ENCODE assay signal across 8 mouse cellular contexts in genomic region chr8:69395050-69395789, GRCm38 (mm10). TPM values are rescaled to one million over a fixed set of nuclear protein-coding genes. Genes with fewer than 3 reads are reported as not detected.
DNase-seq lines count a peak whose midpoint lies in the region; ATAC-seq and TF ChIP-seq lines count a peak whose summit lies in the region.

No protein-coding gene starts in this region.

- dilution Hi-C loops in CH12.LX (cut with MboI; ENCODE audit: extremely low pct_ligation_motif_present, extremely low pct_unique_long_range_greater_than_20kb, low sequenced_read_pairs) = no loop called here

- peak overlapping the region; percentile 63 for H3K9ac ChIP-seq in CH12.LX (ENCODE audit: insufficient read depth, low read depth)
- H3K9ac ChIP-seq in forebrain, embryonic 13.5 days = peak overlapping the region; percentile 90
- H3K9ac ChIP-seq in heart, postnatal 0 days (replicated peaks; ENCODE audit: low read depth, low read length) = peak overlapping the region; percentile 91
- H3K9ac ChIP-seq in liver, embryonic 14.5 days (replicated peaks) = peak overlapping the region; percentile 67
- H3K9ac ChIP-seq in stomach, embryonic 15.5 days = peak overlapping the region; percentile 89

- peak; percentile 89 for DNase-seq in CH12.LX (ENCODE audit: extremely low read depth)
- peak; percentile 73 for DNase-seq in c-Kit-positive CD71-positive TER-119-negative erythroid progenitor cells, embryonic 14.5 days (ENCODE audit: low read depth)
- DNase-seq in heart, postnatal 0 days (ENCODE audit: low spot score) = peak; percentile 92
- DNase-seq in kidney, postnatal 36 days = peak; percentile 92 to 97
- peak; percentile 59 to 63 (median 63) for DNase-seq in liver, embryonic 14.5 days (ENCODE audit: low read depth in 3 of 3, low spot score in 3 of 3)
- DNase-seq in neural tube, embryonic 10.5 days (ENCODE audit: extremely low spot score, low spot score) = peak; percentile 89

- H3K27me3 ChIP-seq in CH12.LX (replicated peaks) = no peaks in the 10 kb centered on the region
- no peaks in the 10 kb centered on the region for H3K27me3 ChIP-seq in forebrain, embryonic 13.5 days
- H3K27me3 ChIP-seq in heart, postnatal 0 days (ENCODE audit: control insufficient read depth, insufficient read depth, low read length) = no peaks in the 10 kb centered on the region
- no peaks in the 10 kb centered on the region for H3K27me3 ChIP-seq in liver, embryonic 14.5 days (ENCODE audit: control insufficient read depth, insufficient read depth, low read length)
- H3K27me3 ChIP-seq in stomach, embryonic 15.5 days (replicated peaks) = no peaks in the 10 kb centered on the region

- H3K4me1 ChIP-seq in CH12.LX (ENCODE audit: control insufficient read depth in 1 of 2, insufficient read depth in 2 of 2) = peaks cover 7 to 17% of the 10 kb centered on the region in 2 experiments; a peak in 3 of 4 replicates
- peaks cover 24% of the 10 kb centered on the region for H3K4me1 ChIP-seq in forebrain, embryonic 13.5 days
- peaks cover 18% of the 10 kb centered on the region; the same call in 1 of the 2 replicates for H3K4me1 ChIP-seq in heart, postnatal 0 days (ENCODE audit: control insufficient read depth, insufficient read depth)
- peaks cover 0 to 6% of the 10 kb centered on the region in 2 experiments; a peak in 2 of 4 replicates for H3K4me1 ChIP-seq in liver, embryonic 14.5 days (replicated peaks; ENCODE audit: control insufficient read depth in 2 of 2, insufficient read depth in 2 of 2, low read length in 1 of 2)
- no peaks in the 10 kb centered on the region for H3K4me1 ChIP-seq in stomach, embryonic 15.5 days

- in situ Hi-C loops in CH12.LX (cut with MboI; ENCODE audit: low pct_ligation_motif_present, low pct_unique_long_range_greater_than_20kb, low sequenced_read_pairs) = no loop called here

- TF ChIP-seq CTCF in CH12.LX (conservative IDR thresholded peaks at IDR 0.05 in 1 of 2, IDR thresholded peaks at IDR 0.05 in 1 of 2; ENCODE audit: low read depth in 2 of 2, low read length in 2 of 2) = no peak
- TF ChIP-seq CTCF in heart, postnatal 0 days (IDR thresholded peaks at IDR 0.05; ENCODE audit: low read depth) = no peak
- no peak for TF ChIP-seq CTCF in liver, embryonic 14.5 days (IDR thresholded peaks at IDR 0.05; ENCODE audit: low read depth)

- no peak for TF ChIP-seq RAD21 in CH12.LX (IDR thresholded peaks at IDR 0.05; ENCODE audit: low read depth, low read length)

- H3K9me3 ChIP-seq in CH12.LX (replicated peaks; ENCODE audit: low read length) = peaks cover 14% of the 10 kb centered on the region
- H3K9me3 ChIP-seq in forebrain, embryonic 13.5 days (replicated peaks) = peaks cover 22% of the 10 kb centered on the region
- no peaks in the 10 kb centered on the region for H3K9me3 ChIP-seq in heart, postnatal 0 days (replicated peaks; ENCODE audit: control insufficient read depth, low read length)
- no peaks in the 10 kb centered on the region for H3K9me3 ChIP-seq in liver, embryonic 14.5 days (ENCODE audit: control insufficient read depth, low read length)
- no peaks in the 10 kb centered on the region for H3K9me3 ChIP-seq in stomach, embryonic 15.5 days

- H3K4me3 ChIP-seq in CH12.LX (replicated peaks in 1 of 3; ENCODE audit: low read depth in 2 of 3, low read length in 2 of 3, poor library complexity in 1 of 3) = peak overlapping the region; percentile 69 to 96 (median 86)
- H3K4me3 ChIP-seq in forebrain, embryonic 13.5 days = peak overlapping the region; percentile 68
- peak overlapping the region; percentile 91 for H3K4me3 ChIP-seq in heart, postnatal 0 days (ENCODE audit: low read depth, low read length)
- H3K4me3 ChIP-seq in liver, embryonic 14.5 days (ENCODE audit: insufficient read depth in 1 of 2, low read depth in 2 of 2, low read length in 2 of 2) = peak overlapping the region; percentile 62 to 98
- peak overlapping the region; percentile 78 for H3K4me3 ChIP-seq in stomach, embryonic 15.5 days (replicated peaks)

- peaks cover 0 to 10% of the 10 kb centered on the region in 2 experiments for H3K36me3 ChIP-seq in CH12.LX (replicated peaks in 1 of 2; ENCODE audit: control insufficient read depth in 1 of 2, insufficient read depth in 1 of 2, low read length in 1 of 2)
- peaks cover 22% of the 10 kb centered on the region for H3K36me3 ChIP-seq in forebrain, embryonic 13.5 days (ENCODE audit: poor library complexity, severe bottlenecking)
- H3K36me3 ChIP-seq in heart, postnatal 0 days (replicated peaks; ENCODE audit: control insufficient read depth, insufficient read depth, low read length) = no peaks in the 10 kb centered on the region
- no peaks in the 10 kb centered on the region for H3K36me3 ChIP-seq in liver, embryonic 14.5 days (replicated peaks; ENCODE audit: control insufficient read depth, insufficient read depth, low read depth)
- peaks cover 3% of the 10 kb centered on the region; the same call in 1 of the 2 replicates for H3K36me3 ChIP-seq in stomach, embryonic 15.5 days

- under 1% methylated on average over 26 of the region's 26 CpGs for WGBS in forebrain, embryonic 13.5 days
- under 1% methylated on average over 26 of the region's 26 CpGs for WGBS in heart, postnatal 0 days
- 1% methylated on average over 26 of the region's 26 CpGs for WGBS in liver, embryonic 14.5 days (ENCODE audit: insufficient replicate concordance)
- under 1% methylated on average over 26 of the region's 26 CpGs for WGBS in stomach, embryonic 15.5 days

- TF ChIP-seq POLR2A in CH12.LX (IDR thresholded peaks at IDR 0.05; ENCODE audit: low read depth, low read length) = peak; percentile 84

- peaks cover 14% of the 10 kb centered on the region; the same call in 1 of the 2 replicates for H3K79me2 ChIP-seq in CH12.LX (replicated peaks; ENCODE audit: control insufficient read depth, extremely low read depth, insufficient read depth, poor library complexity, severe bottlenecking)

- ATAC-seq in forebrain, embryonic 13.5 days = peak; percentile 100
- peak; percentile 95 for ATAC-seq in heart, postnatal 0 days (ENCODE audit: insufficient read depth, low read depth)
- peak; percentile 85 for ATAC-seq in liver, embryonic 14.5 days (ENCODE audit: insufficient read depth)
- ATAC-seq in stomach, embryonic 15.5 days (ENCODE audit: insufficient read depth, low FRiP score, low read depth) = peak; percentile 96

- H3K27ac ChIP-seq in CH12.LX (ENCODE audit: insufficient read depth, low read depth) = no peak overlapping the region
- H3K27ac ChIP-seq in forebrain, embryonic 13.5 days = peak overlapping the region; percentile 97
- H3K27ac ChIP-seq in heart, postnatal 0 days (ENCODE audit: low read depth) = peak overlapping the region; percentile 98
- no peak overlapping the region for H3K27ac ChIP-seq in liver, embryonic 14.5 days
- peak overlapping the region; percentile 96 for H3K27ac ChIP-seq in stomach, embryonic 15.5 days

- no peak for TF ChIP-seq EP300 in CH12.LX (IDR thresholded peaks at IDR 0.05; ENCODE audit: low read length)
- TF ChIP-seq EP300 in heart, postnatal 0 days (IDR thresholded peaks at IDR 0.05; ENCODE audit: low read depth) = no peak
- TF ChIP-seq EP300 in liver, embryonic 14.5 days (IDR thresholded peaks at IDR 0.05; ENCODE audit: low read depth) = no peak

- peak overlapping the region; percentile 68 for H3K4me2 ChIP-seq in CH12.LX (ENCODE audit: insufficient read depth, low read depth, poor library complexity, severe bottlenecking)
- H3K4me2 ChIP-seq in forebrain, embryonic 13.5 days = peak overlapping the region; percentile 69
- H3K4me2 ChIP-seq in heart, postnatal 0 days (ENCODE audit: low read depth, low read length) = peak overlapping the region; percentile 89
- H3K4me2 ChIP-seq in liver, embryonic 14.5 days (ENCODE audit: low read depth) = peak overlapping the region; percentile 64
- peak overlapping the region; percentile 67 for H3K4me2 ChIP-seq in stomach, embryonic 15.5 days

TF ChIP-seq in CH12.LX, 34 proteins besides CTCF, POLR2A, EP300 and RAD21 (continues in another document):
- 0 out of 2 replicates have a peak, but pooled peaks have one; percentile 30 for TF ChIP-seq MYC (IDR thresholded peaks at IDR 0.05; ENCODE audit: low read depth, low read length)
- 0 out of 2 replicates have a peak, but pooled peaks have one; percentile 28 for TF ChIP-seq CHD1 (IDR thresholded peaks at IDR 0.05; ENCODE audit: low read depth, low read length)
- TF ChIP-seq MAX (IDR thresholded peaks at IDR 0.05; ENCODE audit: low read length) = no peak
- peak; percentile 90 for TF ChIP-seq CHD2 (IDR thresholded peaks at IDR 0.05; ENCODE audit: low read length)
- TF ChIP-seq SIN3A (IDR thresholded peaks at IDR 0.05; ENCODE audit: low read length) = peak; percentile 70
- TF ChIP-seq HCFC1 (IDR thresholded peaks at IDR 0.05; ENCODE audit: low read depth, low read length) = peak; percentile 64
- TF ChIP-seq NELFE (IDR thresholded peaks at IDR 0.05; ENCODE audit: low read depth, low read length) = peak; percentile 87
- TF ChIP-seq TBP (conservative IDR thresholded peaks at IDR 0.05; ENCODE audit: low read depth, low read length) = peak; percentile 89
- TF ChIP-seq KAT2A (IDR thresholded peaks at IDR 0.05; ENCODE audit: insufficient replicate concordance, low read length) = no peak
- no peak for TF ChIP-seq ZKSCAN1 (IDR thresholded peaks at IDR 0.05; ENCODE audit: borderline replicate concordance, low read depth, low read length)
- no peak for TF ChIP-seq MAFK (IDR thresholded peaks at IDR 0.05; ENCODE audit: insufficient replicate concordance, low read length)
- TF ChIP-seq POLR2AphosphoS2 (IDR thresholded peaks at IDR 0.05; ENCODE audit: low read depth, low read length) = peak; percentile 73; the same call in 1 of the 2 replicates
- peak; percentile 37; the same call in 1 of the 2 replicates for TF ChIP-seq MEF2A (IDR thresholded peaks at IDR 0.05; ENCODE audit: borderline replicate concordance, low read depth, low read length)
- peak; percentile 88 for TF ChIP-seq ELF1 (IDR thresholded peaks at IDR 0.05; ENCODE audit: low read depth, low read length)
- no peak; the same call in 1 of the 2 replicates for TF ChIP-seq IRF4 (IDR thresholded peaks at IDR 0.05; ENCODE audit: low read depth, low read length)
- no peak for TF ChIP-seq JUN (IDR thresholded peaks at IDR 0.05; ENCODE audit: insufficient read depth, low read depth, low read length)
- no peak for TF ChIP-seq PAX5 (IDR thresholded peaks at IDR 0.05; ENCODE audit: low read length)

RNA-seq across cellular contexts. Expression of gene Gm9495, which starts 58.1 kb away (rescaled TPM):
- total RNA-seq in CH12.LX (2012; rRNA removed) = not detected in 2 replicates
- total RNA-seq in CH12.LX (2014; rRNA removed) = not detected in 2 replicates
- not detected in 2 replicates for polyA plus RNA-seq in CH12.LX (2012; ENCODE audit: insufficient read length, low read depth)
- polyA plus RNA-seq in forebrain, embryonic 13.5 days (2015; fragmentation: Nextera tagmentation; extraction: Ambion mirVana) = not detected in 2 replicates
- not detected in 2 replicates for total RNA-seq in heart, postnatal 0 days (2014; rRNA removed; ENCODE audit: low replicate concordance)
- polyA plus RNA-seq in heart, postnatal 0 days (2015; fragmentation: Nextera tagmentation; extraction: Ambion mirVana) = not detected in 2 replicates
- not detected in 2 replicates for polyA plus RNA-seq in liver, embryonic 14.5 days (2012; rRNA removed)
- polyA plus RNA-seq in liver, embryonic 14.5 days (2014; fragmentation: Nextera tagmentation; extraction: Ambion mirVana) = not detected in 2 replicates
- polyA plus RNA-seq in stomach, embryonic 15.5 days (2015; fragmentation: Nextera tagmentation; extraction: Ambion mirVana) = not detected in 2 replicates

Comparison
In these comparisons a context has a peak if more than half of its experiments do, and no peak if none do; other contexts are left out.
1. H3K27ac ChIP-seq: peak in forebrain, embryonic 13.5 days (single experiment), heart, postnatal 0 days (single experiment) and stomach, embryonic 15.5 days (single experiment); none in CH12.LX (single experiment) and liver, embryonic 14.5 days (single experiment).
2. Peak in every context shown above with its lines, with median percentiles within 50 percentile points of each other: DNase-seq, H3K4me2 ChIP-seq, H3K4me3 ChIP-seq, H3K9ac ChIP-seq and ATAC-seq.